Mouse (Mus musculus): ENCODE results near the gene Exph5.

GRCm38 (mm10) chr9:53340328-53340916 is 39.0 kb downstream of the Exph5 start:
- TF ChIP-seq CTCF (IDR thresholded peaks at IDR 0.05; ENCODE audit: low read depth, low read length) = no peak
- TF ChIP-seq POLR2A (IDR thresholded peaks at IDR 0.05; ENCODE audit: extremely low read depth, insufficient read depth, low read length) = no peak

Measured in liver, adult 2 months (tissue).